Mouse (Mus musculus) bone marrow, adult 2 months (tissue): ENCODE measurements around the gene Tbx20.

Experiments used
- CTCF ChIP-seq: fragments of 200-500 bp; IDR thresholded peaks from 2 replicates; pipeline ENCODE4 v1.5.1; 2011; ENCODE audit warnings: low read length, control low read depth; ENCODE audit not compliant: control insufficient read depth, insufficient read depth
- POLR2A ChIP-seq: fragments of 200-500 bp; IDR thresholded peaks from 2 replicates; pipeline ENCODE4 v1.6.1; 2011; ENCODE audit warnings: low read depth, mild to moderate bottlenecking, control low read depth, low read length, borderline replicate concordance; ENCODE audit not compliant: control insufficient read depth

DNA sequence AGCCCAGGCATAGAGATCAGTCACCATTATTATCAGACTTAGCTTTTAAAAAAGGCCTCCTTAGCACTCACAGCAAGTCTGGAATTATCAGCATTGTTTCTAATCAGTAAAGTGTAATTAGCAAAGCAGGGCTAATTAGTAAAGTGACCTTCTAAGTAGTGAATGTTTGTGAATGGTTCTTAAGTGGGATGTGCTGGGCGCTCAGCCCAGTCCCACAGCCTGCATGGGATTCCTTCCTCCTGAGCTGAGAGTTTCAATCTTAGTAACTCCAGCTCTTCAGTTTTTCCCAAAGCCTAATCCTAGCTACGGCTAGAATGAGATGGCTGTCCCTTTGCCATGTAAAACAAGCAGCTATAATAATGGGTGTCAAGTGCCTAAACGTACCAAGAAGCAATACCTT, 8.2 kb upstream of the Tbx20 start:
- no peak for TF ChIP-seq CTCF
- TF ChIP-seq POLR2A = no peak
